Comparison of ENCODE assay signal across 20 mouse cellular contexts in genomic region chr13:55983851-55984250, GRCm38 (mm10).
A peak's percentile ranks its signal among the peaks of the same experiment; 100 is the strongest.
DNase-seq lines count a peak whose midpoint lies in the region; ATAC-seq and TF ChIP-seq lines count a peak whose summit lies in the region.
"Had no signal": no experiment of that assay in that cellular context is flagged by ENCODE, and none has a peak within 500 bp of the region (broad histone marks: within the 10 kb centered on the region; RNA-seq: fewer than 3 reads in every experiment).

No protein-coding gene starts in this region.

- H3K9ac ChIP-seq in forebrain, postnatal 0 days, result no peak overlapping the region
- no peak overlapping the region for H3K9ac ChIP-seq in lung, embryonic 14.5 days
- no peak overlapping the region for H3K9ac ChIP-seq in neural tube, embryonic 13.5 days
- H3K9ac ChIP-seq: heart, embryonic 15.5 days; hindbrain, embryonic 14.5 days had no signal

- peak; percentile 49 for TF ChIP-seq CTCF in forebrain, postnatal 0 days (IDR thresholded peaks at IDR 0.05; ENCODE audit: low read depth)
- peak; percentile 15; the same call in 1 of the 2 replicates for TF ChIP-seq CTCF in lung, embryonic 14.5 days (IDR thresholded peaks at IDR 0.05; ENCODE audit: low read depth)

- peaks cover 4% of the 10 kb centered on the region; the same call in 1 of the 2 replicates for H3K27me3 ChIP-seq in forebrain, postnatal 0 days (ENCODE audit: insufficient read depth, low read length)
- peaks cover 82% of the 10 kb centered on the region for H3K27me3 ChIP-seq in forebrain, embryonic 10.5 days (ENCODE audit: poor library complexity, severe bottlenecking)
- H3K27me3 ChIP-seq in lung, embryonic 14.5 days (ENCODE audit: insufficient read depth, low read length), result no peaks in the 10 kb centered on the region
- peaks cover 26% of the 10 kb centered on the region for H3K27me3 ChIP-seq in neural tube, embryonic 13.5 days

- H3K27ac ChIP-seq in forebrain, postnatal 0 days (ENCODE audit: low read depth, low read length), result no peak overlapping the region
- H3K27ac ChIP-seq in forebrain, embryonic 10.5 days, result no peak overlapping the region
- no peak overlapping the region for H3K27ac ChIP-seq in lung, embryonic 14.5 days (ENCODE audit: low read depth)
- H3K27ac ChIP-seq in neural tube, embryonic 13.5 days (replicated peaks), result no peak overlapping the region
- H3K27ac ChIP-seq: heart, adult 2 months; heart, embryonic 15.5 days; hindbrain, embryonic 14.5 days had no signal

- WGBS in forebrain, postnatal 0 days, result 25% methylated on average over 9 of the region's 9 CpGs
- WGBS in forebrain, embryonic 10.5 days, result 44% methylated on average over 9 of the region's 9 CpGs
- 48% methylated on average over 9 of the region's 9 CpGs for WGBS in lung, embryonic 14.5 days
- WGBS in neural tube, embryonic 13.5 days, result 40% methylated on average over 9 of the region's 9 CpGs

- H3K4me2 ChIP-seq in forebrain, postnatal 0 days (ENCODE audit: low read depth), result no peak overlapping the region
- H3K4me2 ChIP-seq in lung, embryonic 14.5 days, result no peak overlapping the region
- H3K4me2 ChIP-seq in neural tube, embryonic 13.5 days, result no peak overlapping the region
- H3K4me2 ChIP-seq: heart, embryonic 11.5 days; heart, embryonic 15.5 days; hindbrain, embryonic 14.5 days had no signal

- no peaks in the 10 kb centered on the region for H3K36me3 ChIP-seq in forebrain, postnatal 0 days (ENCODE audit: insufficient read depth)
- H3K36me3 ChIP-seq in forebrain, embryonic 10.5 days (replicated peaks), result no peaks in the 10 kb centered on the region
- no peaks in the 10 kb centered on the region for H3K36me3 ChIP-seq in lung, embryonic 14.5 days (ENCODE audit: insufficient read depth)
- H3K36me3 ChIP-seq in neural tube, embryonic 13.5 days, result no peaks in the 10 kb centered on the region
- H3K36me3 ChIP-seq: embryonic facial prominence, embryonic 10.5 days; heart, embryonic 15.5 days had no signal

- no peaks in the 10 kb centered on the region for H3K4me1 ChIP-seq in forebrain, postnatal 0 days (ENCODE audit: insufficient read depth)
- peaks cover 38% of the 10 kb centered on the region for H3K4me1 ChIP-seq in forebrain, embryonic 10.5 days
- H3K4me1 ChIP-seq in lung, embryonic 14.5 days (ENCODE audit: insufficient read depth), result no peaks in the 10 kb centered on the region
- H3K4me1 ChIP-seq in neural tube, embryonic 13.5 days (replicated peaks), result peaks cover 5% of the 10 kb centered on the region; the same call in 1 of the 2 replicates

- ATAC-seq in forebrain, postnatal 0 days, result peak; percentile 69
- no peak for ATAC-seq in lung, embryonic 14.5 days (ENCODE audit: insufficient read depth)
- ATAC-seq in neural tube, embryonic 13.5 days (ENCODE audit: low read depth), result peak; percentile 11; the same call in 1 of the 2 replicates
- ATAC-seq: forebrain, embryonic 16.5 days had no signal

- no peak overlapping the region for H3K4me3 ChIP-seq in forebrain, postnatal 0 days (ENCODE audit: low read depth, low read length)
- H3K4me3 ChIP-seq in forebrain, embryonic 10.5 days, result no peak overlapping the region
- H3K4me3 ChIP-seq in lung, embryonic 14.5 days (ENCODE audit: low read depth, low read length), result no peak overlapping the region
- no peak overlapping the region for H3K4me3 ChIP-seq in neural tube, embryonic 13.5 days
- H3K4me3 ChIP-seq: embryonic facial prominence, embryonic 10.5 days; heart, adult 2 months; heart, embryonic 15.5 days had no signal

- no peak for DNase-seq in forebrain, postnatal 0 days
- DNase-seq in forebrain, embryonic 10.5 days (ENCODE audit: extremely low spot score, low spot score), result no peak
- DNase-seq in lung, embryonic 14.5 days, result no peak
- no peak for DNase-seq in lung, postnatal 25 days (ENCODE audit: low spot score)
- DNase-seq in neural tube, embryonic 10.5 days (ENCODE audit: extremely low spot score, low spot score), result no peak
- peak; percentile 14 for DNase-seq in retina, embryonic 14.5 days (ENCODE audit: low spot score)
- DNase-seq in adrenal gland, adult 8-10 months, result no peak
- DNase-seq: adrenal gland, postnatal 10 days; cerebellum, adult 11-12 months; cerebellum, adult 9-10 months; cerebellum, postnatal 25 days; gastrocnemius, postnatal 14 days; heart, adult 2 months; heart, postnatal 14 days had no signal

- H3K9me3 ChIP-seq in forebrain, postnatal 0 days (ENCODE audit: low read length), result no peaks in the 10 kb centered on the region
- no peaks in the 10 kb centered on the region for H3K9me3 ChIP-seq in forebrain, embryonic 10.5 days
- H3K9me3 ChIP-seq in lung, embryonic 14.5 days (ENCODE audit: low read depth, low read length), result no peaks in the 10 kb centered on the region
- no peaks in the 10 kb centered on the region for H3K9me3 ChIP-seq in neural tube, embryonic 13.5 days
- H3K9me3 ChIP-seq: embryonic facial prominence, embryonic 10.5 days; heart, embryonic 15.5 days had no signal
